Mouse (Mus musculus) CH12.LX (cell line): Measurements from ENCODE around the gene Fmo6. TPM values are rescaled to one million over a fixed set of nuclear protein-coding genes. Genes with fewer than 3 reads are reported as not detected.
A peak's percentile ranks its signal among the peaks of the same experiment; 100 is the strongest.

Experiments
- DNase-seq: peaks from one replicate; pipeline ENCODE4 v3.0.0-alpha.2; 2013; ENCODE audit errors: extremely low read depth
- H3K27ac ChIP-seq: 2 replicates; pipeline ENCODE4 v1.5.1; 2012; ENCODE audit warnings: low read depth, mild to moderate bottlenecking, control low read depth, moderate library complexity; ENCODE audit not compliant: insufficient read depth
- H3K27me3 ChIP-seq: replicated peaks from 2 replicates; pipeline ENCODE3; 2012; ENCODE audit warnings: inconsistent platforms
- H3K36me3 ChIP-seq, 2 experiments: replicated peaks in 1 of 2; 2 replicates each; pipeline versions ENCODE3 to v1.6.1; 2012; ENCODE audit warnings: inconsistent platforms in 1 of 2, low read length in 1 of 2, mild to moderate bottlenecking in 1 of 2, mixed read lengths in 1 of 2, moderate library complexity in 1 of 2; ENCODE audit not compliant: control insufficient read depth in 1 of 2, insufficient read depth in 1 of 2
- H3K4me1 ChIP-seq, 2 experiments: 2 replicates each; pipeline ENCODE4 v1.6.1; 2012; ENCODE audit warnings: inconsistent platforms in 1 of 2, moderate library complexity in 1 of 2; ENCODE audit not compliant: insufficient read depth in 2 of 2, control insufficient read depth in 1 of 2
- H3K4me2 ChIP-seq: 2 replicates; pipeline ENCODE4 v1.6.1; 2012; ENCODE audit warnings: low read depth, mild to moderate bottlenecking, control low read depth; ENCODE audit not compliant: poor library complexity, insufficient read depth, severe bottlenecking
- H3K4me3 ChIP-seq, 3 experiments: fragments of 150-350 bp in 1 of 3; sonication (generic) in 1 of 3; replicated peaks in 1 of 3; 2 replicates each; pipeline versions ENCODE3 to v1.5.1; 2011 to 2012; ENCODE audit warnings: low read depth in 2 of 3, low read length in 2 of 3, mild to moderate bottlenecking in 2 of 3, moderate library complexity in 2 of 3, control low read depth in 1 of 3, improper control_type of control experiment in 1 of 3, inconsistent platforms in 1 of 3, mixed read lengths in 1 of 3; ENCODE audit not compliant: poor library complexity in 1 of 3
- H3K79me2 ChIP-seq: replicated peaks from 2 replicates; pipeline ENCODE4 v1.6.1; 2012; ENCODE audit warnings: mild to moderate bottlenecking, moderate library complexity; ENCODE audit not compliant: control insufficient read depth, poor library complexity, insufficient read depth, severe bottlenecking; ENCODE audit errors: extremely low read depth
- H3K9ac ChIP-seq: 2 replicates; pipeline ENCODE4 v1.6.1; 2012; ENCODE audit warnings: low read depth, mild to moderate bottlenecking, control low read depth, moderate library complexity; ENCODE audit not compliant: insufficient read depth
- H3K9me3 ChIP-seq: replicated peaks from 2 replicates; pipeline ENCODE3; 2012; ENCODE audit warnings: low read length, inconsistent platforms, mixed read lengths
- BHLHE40 ChIP-seq: IDR thresholded peaks from 2 replicates; pipeline ENCODE4 v1.6.1; 2011; ENCODE audit warnings: mild to moderate bottlenecking, low read depth, low read length, improper control_type of control experiment
- CHD2 ChIP-seq: IDR thresholded peaks from 2 replicates; pipeline ENCODE4 v1.6.1; 2011; ENCODE audit warnings: low read length, improper control_type of control experiment
- CTCF ChIP-seq, 2 experiments: IDR thresholded peaks in 1 of 2; conservative IDR thresholded peaks in 1 of 2; 2 replicates each; pipeline ENCODE4 v1.5.1; 2011 to 2012; ENCODE audit warnings: low read depth in 2 of 2, low read length in 2 of 2, improper control_type of control experiment in 1 of 2, inconsistent platforms in 1 of 2, mild to moderate bottlenecking in 1 of 2, moderate library complexity in 1 of 2
- E2F4 ChIP-seq: IDR thresholded peaks from 2 replicates; pipeline ENCODE4 v1.6.1; 2011; ENCODE audit warnings: low read depth, low read length, improper control_type of control experiment; ENCODE audit not compliant: insufficient replicate concordance
- ELF1 ChIP-seq: IDR thresholded peaks from 2 replicates; pipeline ENCODE4 v1.6.1; 2014; ENCODE audit warnings: low read depth, mild to moderate bottlenecking, inconsistent platforms, low read length, improper control_type of control experiment
- HCFC1 ChIP-seq: IDR thresholded peaks from 2 replicates; pipeline ENCODE4 v1.6.1; 2012; ENCODE audit warnings: low read depth, mild to moderate bottlenecking, inconsistent platforms, low read length, improper control_type of control experiment
- IRF4 ChIP-seq: IDR thresholded peaks from 2 replicates; pipeline ENCODE4 v1.6.1; 2014; ENCODE audit warnings: low read depth, mild to moderate bottlenecking, inconsistent platforms, low read length, improper control_type of control experiment
- MAZ ChIP-seq: IDR thresholded peaks from 2 replicates; pipeline ENCODE4 v1.6.1; 2012; ENCODE audit warnings: low read depth, mild to moderate bottlenecking, inconsistent platforms, low read length, improper control_type of control experiment, moderate library complexity
- MEF2A ChIP-seq: IDR thresholded peaks from 2 replicates; pipeline ENCODE4 v1.6.1; 2014; ENCODE audit warnings: low read depth, mild to moderate bottlenecking, inconsistent platforms, low read length, improper control_type of control experiment, borderline replicate concordance
- POLR2AphosphoS2 ChIP-seq: IDR thresholded peaks from 2 replicates; pipeline ENCODE4 v1.6.1; 2011; ENCODE audit warnings: low read depth, low read length, improper control_type of control experiment
- RAD21 ChIP-seq: IDR thresholded peaks from 2 replicates; pipeline ENCODE4 v1.6.1; 2011; ENCODE audit warnings: low read depth, mild to moderate bottlenecking, low read length, improper control_type of control experiment, moderate library complexity
- SMC3 ChIP-seq: IDR thresholded peaks from 2 replicates; pipeline ENCODE4 v1.6.1; 2011; ENCODE audit warnings: low read depth, low read length, improper control_type of control experiment
- TBP ChIP-seq: conservative IDR thresholded peaks from 2 replicates; pipeline ENCODE4 v1.6.1; 2011; ENCODE audit warnings: low read depth, low read length, improper control_type of control experiment
- TCF12 ChIP-seq: IDR thresholded peaks from 2 replicates; pipeline ENCODE4 v1.6.1; 2014; ENCODE audit warnings: low read depth, mild to moderate bottlenecking, inconsistent platforms, low read length, improper control_type of control experiment
- UBTF ChIP-seq: IDR thresholded peaks from 2 replicates; pipeline ENCODE4 v1.6.1; 2012; ENCODE audit warnings: low read depth, mild to moderate bottlenecking, inconsistent platforms, low read length, improper control_type of control experiment, moderate library complexity
- dilution Hi-C: fragments of 300-500 bp; cut with MboI; formaldehyde crosslinking; loops from 2 replicates; pipeline ENCODE4 v1.14.3; 2020; ENCODE audit warnings: low sequenced_read_pairs; ENCODE audit not compliant: extremely low pct_unique_long_range_greater_than_20kb, extremely low pct_ligation_motif_present
- in situ Hi-C: fragments of 300-500 bp; cut with MboI; formaldehyde crosslinking; loops from 3 replicates; pipeline ENCODE4 v1.14.3; 2019; ENCODE audit warnings: low sequenced_read_pairs, low pct_ligation_motif_present, low pct_unique_long_range_greater_than_20kb, mixed read lengths
- polyA plus RNA-seq: library from polyadenylated mRNA; unstranded; fragments of >175 nt; gene quantifications from 2 replicates; pipeline ENCODE4 v1.2.1, GENCODE M21; 2012; ENCODE audit warnings: low read depth; ENCODE audit not compliant: insufficient read length
- total RNA-seq, 2 experiments: library from RNA; depleted of rRNA; stranded (reverse); fragments of 300-350 nt in 1 of 2; fragments of >200 nt in 1 of 2; gene quantifications; 2 replicates each; pipeline ENCODE4 v1.2.3; 2012 to 2014

Gene Fmo6
- total and polyA plus RNA-seq, 3 experiments, result not detected

DNA sequence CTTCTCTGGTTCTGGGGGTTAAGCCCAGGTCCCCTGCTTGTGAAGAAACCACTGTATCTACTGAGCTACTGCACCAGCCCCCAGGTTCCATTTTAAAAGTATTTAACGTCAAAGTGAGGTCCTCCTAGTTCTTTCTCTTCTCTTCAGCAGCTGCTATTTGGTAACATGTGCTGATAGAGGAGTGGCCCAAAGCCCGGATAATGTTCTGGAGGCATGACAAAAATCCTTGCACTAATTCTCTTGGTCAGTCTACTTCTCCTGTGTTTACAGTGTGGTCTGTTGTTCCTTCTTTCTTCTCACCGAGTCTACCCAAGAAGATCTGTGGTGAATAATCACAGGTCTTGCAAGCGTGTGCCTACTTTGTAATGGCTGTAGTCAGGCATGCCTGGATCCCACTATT lies 54.6 kb downstream of the Fmo6 start:
- TF ChIP-seq HCFC1, result no peak
- TF ChIP-seq BHLHE40, result no peak
- no peak for TF ChIP-seq TCF12
- no peak for TF ChIP-seq UBTF
- TF ChIP-seq E2F4, result no peak
- H3K9ac ChIP-seq, result no peak overlapping the region
- no peak overlapping the region for H3K4me2 ChIP-seq
- no peaks in the 10 kb centered on the region for H3K36me3 ChIP-seq
- no peak overlapping the region for H3K4me3 ChIP-seq
- H3K4me1 ChIP-seq, result no peaks in the 10 kb centered on the region
- H3K9me3 ChIP-seq, result no peaks in the 10 kb centered on the region
- H3K27ac ChIP-seq, result no peak overlapping the region
- in situ Hi-C loops, result no loop called here
- no peaks in the 10 kb centered on the region for H3K79me2 ChIP-seq
- DNase-seq, result no peak
- dilution Hi-C loops, result no loop called here
- no peaks in the 10 kb centered on the region for H3K27me3 ChIP-seq

DNA sequence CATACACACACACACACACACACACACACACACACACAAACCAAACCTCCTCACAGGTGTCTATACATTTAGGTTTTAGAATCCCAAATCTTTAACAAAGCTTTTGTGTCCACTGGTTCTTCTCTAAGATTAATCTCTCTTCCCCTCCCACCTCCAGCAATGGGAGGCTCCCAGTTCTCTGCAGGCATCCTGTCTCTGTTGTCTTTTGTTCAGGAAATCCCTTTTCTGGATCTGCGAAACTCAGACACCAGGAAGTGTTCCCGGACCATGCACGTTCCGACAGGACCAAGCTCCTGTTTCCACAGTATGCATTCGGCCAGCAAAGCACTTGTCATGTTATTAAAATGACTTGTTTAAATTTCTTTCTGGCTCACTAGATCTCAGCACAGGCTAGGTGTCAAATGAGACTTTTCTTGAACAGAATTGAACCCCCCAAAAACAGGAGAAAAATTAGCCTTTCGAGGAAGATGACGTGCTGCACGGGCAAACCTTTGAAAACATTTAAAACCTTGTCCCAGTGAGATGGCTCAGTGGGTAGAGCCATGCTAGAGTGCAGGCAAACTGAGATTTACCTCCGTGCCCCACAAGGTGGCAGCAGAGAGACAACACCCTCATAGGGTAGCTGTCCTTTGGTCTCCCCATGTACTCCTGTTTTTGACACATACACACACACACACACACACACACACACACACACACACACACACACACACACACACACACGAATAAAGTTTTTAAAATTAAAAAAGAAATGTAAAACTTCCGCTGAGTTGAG lies 57.5 kb downstream of the Fmo6 start:
- Histone ChIP-seq H3K79me2 (no peaks in the 10 kb centered on the region), H3K9me3 (no peaks in the 10 kb centered on the region), H3K4me2 (no peak overlapping the region), H3K27me3 (no peaks in the 10 kb centered on the region), H3K27ac (no peak overlapping the region), H3K36me3 (no peaks in the 10 kb centered on the region), H3K9ac (no peak overlapping the region), H3K4me3 (no peak overlapping the region), H3K4me1 (no peaks in the 10 kb centered on the region)
- dilution Hi-C loops (no loop called here), in situ Hi-C loops (no loop called here)
- DNase-seq, result peak; percentile 58
- TF ChIP-seq BHLHE40 (no peak), SMC3 (peak; percentile 43), CHD2 (no peak), CTCF (conservative IDR thresholded peaks at IDR 0.05 in 1 of 2, IDR thresholded peaks at IDR 0.05 in 1 of 2; ENCODE audit: low read depth in 2 of 2, low read length in 2 of 2) (peak; percentile 57 to 69), RAD21 (peak; percentile 32)

DNA sequence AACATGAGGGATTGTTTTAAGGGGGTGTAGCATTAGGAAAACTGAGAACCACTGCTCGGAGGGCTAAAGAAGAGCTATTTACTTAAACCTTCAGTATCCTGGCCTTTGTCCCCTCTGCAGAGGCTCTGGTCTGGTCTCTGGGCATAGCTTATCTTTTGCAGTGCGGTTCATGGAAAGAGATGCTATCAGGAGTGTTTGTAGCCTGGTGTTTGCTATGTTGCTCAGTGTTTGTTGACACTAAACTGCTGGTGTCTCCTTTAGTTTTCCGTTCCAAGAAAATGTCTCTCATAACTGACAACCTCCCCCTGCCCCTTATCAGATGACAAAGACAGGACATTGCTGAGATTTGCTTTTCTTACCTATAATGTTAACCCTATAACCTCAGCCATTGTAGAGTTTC lies 62.2 kb downstream of the Fmo6 start:
- no peaks in the 10 kb centered on the region for H3K79me2 ChIP-seq
- TF ChIP-seq MAZ (no peak), HCFC1 (no peak), TBP (no peak), IRF4 (no peak), POLR2AphosphoS2 (no peak), ELF1 (no peak), RAD21 (no peak), MEF2A (no peak)
- no peaks in the 10 kb centered on the region for H3K4me1 ChIP-seq
- dilution Hi-C loops, result no loop called here
- no peaks in the 10 kb centered on the region for H3K36me3 ChIP-seq
- H3K4me3 ChIP-seq, result no peak overlapping the region
- H3K27ac ChIP-seq, result no peak overlapping the region
- DNase-seq, result no peak
- no peaks in the 10 kb centered on the region for H3K27me3 ChIP-seq
- H3K4me2 ChIP-seq, result no peak overlapping the region
- H3K9me3 ChIP-seq, result no peaks in the 10 kb centered on the region
- in situ Hi-C loops, result no loop called here
- H3K9ac ChIP-seq, result no peak overlapping the region
